Mouse (Mus musculus) hindbrain, embryonic 16.5 days (tissue): ENCODE results near the gene Kcnip4. TPM values are rescaled to one million over a fixed set of nuclear protein-coding genes. Genes with fewer than 3 reads are reported as not detected.

Experiments
- ATAC-seq: fragments of 200-750 bp; cut with Nextera tagmentation; 2 replicates; pipeline ENCODE4 v1.8.0; 2017; ENCODE audit warnings: moderate TSS enrichment, moderate library complexity
- H3K27ac ChIP-seq: fragments of 300-500 bp; sonication (generic); 2 replicates; pipeline ENCODE4 v1.5.1; 2014; ENCODE audit warnings: low read depth, mild to moderate bottlenecking, control low read depth, low read length, moderate library complexity
- H3K27me3 ChIP-seq: fragments of 300-500 bp; sonication (generic); replicated peaks from 2 replicates; pipeline ENCODE4 v1.6.1; 2014; ENCODE audit warnings: low read length; ENCODE audit not compliant: control insufficient read depth, insufficient read depth
- H3K36me3 ChIP-seq: fragments of 300-500 bp; sonication (generic); 2 replicates; pipeline ENCODE4 v1.6.1; 2014; ENCODE audit warnings: mild to moderate bottlenecking, low read length, moderate library complexity, mixed read lengths; ENCODE audit not compliant: control insufficient read depth, insufficient read depth
- H3K4me1 ChIP-seq: fragments of 300-500 bp; sonication (generic); 2 replicates; pipeline ENCODE4 v1.6.1; 2014; ENCODE audit warnings: low read depth, low read length; ENCODE audit not compliant: control insufficient read depth, insufficient read depth
- H3K4me2 ChIP-seq: fragments of 300-500 bp; sonication (generic); 2 replicates; pipeline ENCODE4 v1.6.1; 2014; ENCODE audit warnings: mild to moderate bottlenecking, low read length, control low read depth, moderate library complexity
- H3K4me3 ChIP-seq: fragments of 300-500 bp; sonication (generic); 2 replicates; pipeline ENCODE4 v1.5.1; 2014; ENCODE audit warnings: mild to moderate bottlenecking, low read length, control low read depth, moderate library complexity
- H3K9ac ChIP-seq: fragments of 300-500 bp; sonication (generic); 2 replicates; pipeline ENCODE4 v1.6.1; 2014; ENCODE audit warnings: low read depth, mild to moderate bottlenecking, control low read depth, low read length, moderate library complexity
- H3K9me3 ChIP-seq: fragments of 300-500 bp; sonication (generic); 2 replicates; pipeline ENCODE4 v1.6.1; 2014; ENCODE audit warnings: mild to moderate bottlenecking, low read length, moderate library complexity; ENCODE audit not compliant: control insufficient read depth
- WGBS: fragments of 180-500 bp; shearing (Covaris S2); extraction: QIAGEN DNeasy Blood & Tissue Kit; methylation state at CpG from one replicate; pipeline ENCODE4 v1.1.7; 2014; 5-methylcytosine and 5-hydroxymethylcytosine counted together
- polyA plus RNA-seq: library from polyadenylated mRNA; unstranded; fragments of >200 nt; fragmentation: Nextera tagmentation; extraction: Ambion mirVana; gene quantifications from 2 replicates; pipeline ENCODE4 v1.2.1, GENCODE M21; 2015

Gene Kcnip4
- polyA plus RNA-seq, 1 experiment from 2014 or later: 23.5 TPM

GRCm38 (mm10) chr5:48890216-48890615, 634.5 kb downstream of the Kcnip4 start:
- Histone ChIP-seq H3K4me3 (peak overlapping the region; percentile 43), H3K4me2 (peak overlapping the region; percentile 67), H3K27ac (no peak overlapping the region), H3K9me3 (no peaks in the 10 kb centered on the region), H3K9ac (peak overlapping the region; percentile 33), H3K27me3 (no peaks in the 10 kb centered on the region), H3K4me1 (no peaks in the 10 kb centered on the region; the same call in 1 of the 2 replicates), H3K36me3 (no peaks in the 10 kb centered on the region)
- ATAC-seq: no peak
- 62% methylated on average over 8 of the region's 8 CpGs for WGBS

- peak; percentile 92 for ATAC-seq
- no peak overlapping the region for H3K27ac ChIP-seq
- H3K36me3 ChIP-seq: no peaks in the 10 kb centered on the region
- peak overlapping the region; percentile 67 for H3K4me2 ChIP-seq
- WGBS: 6% methylated on average over 18 of the region's 18 CpGs
- H3K9me3 ChIP-seq: no peaks in the 10 kb centered on the region
- no peaks in the 10 kb centered on the region; the same call in 1 of the 2 replicates for H3K4me1 ChIP-seq
- H3K4me3 ChIP-seq: peak overlapping the region; percentile 43
- H3K9ac ChIP-seq: peak overlapping the region; percentile 33
- H3K27me3 ChIP-seq: no peaks in the 10 kb centered on the region
Measured at GRCm38 (mm10) chr5:48889395-48890194, 635.1 kb downstream of the Kcnip4 start.

DNA sequence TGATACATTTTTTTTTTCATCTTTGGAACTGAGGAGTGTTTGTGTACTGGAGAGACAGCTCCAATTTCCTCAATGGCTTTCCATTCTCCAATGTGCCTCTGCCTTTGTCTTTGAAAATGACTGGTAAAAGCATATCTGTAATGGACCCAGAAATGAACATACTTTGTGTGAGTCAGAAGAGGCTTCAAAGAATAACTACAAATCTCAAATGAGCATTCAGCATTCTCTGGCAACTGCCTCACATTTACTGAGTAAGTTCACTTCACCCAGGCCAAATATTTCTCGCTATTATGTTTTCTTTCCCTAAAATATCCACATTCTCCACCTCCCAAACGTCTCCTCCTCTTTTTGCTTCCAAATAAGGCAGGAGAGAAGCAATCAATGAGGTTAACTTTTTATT, 646.6 kb downstream of the Kcnip4 start:
- Histone ChIP-seq H3K36me3 (no peaks in the 10 kb centered on the region), H3K4me2 (no peak overlapping the region), H3K27me3 (no peaks in the 10 kb centered on the region), H3K4me1 (no peaks in the 10 kb centered on the region), H3K9ac (no peak overlapping the region), H3K4me3 (no peak overlapping the region), H3K9me3 (no peaks in the 10 kb centered on the region), H3K27ac (no peak overlapping the region)
- ATAC-seq: no peak
- 70% methylated on average over 2 of the region's 2 CpGs for WGBS

GRCm38 (mm10) chr5:48864268-48864967, 660.3 kb downstream of the Kcnip4 start:
- Histone ChIP-seq H3K27ac (no peak overlapping the region), H3K4me2 (no peak overlapping the region), H3K9me3 (no peaks in the 10 kb centered on the region), H3K36me3 (no peaks in the 10 kb centered on the region), H3K9ac (no peak overlapping the region), H3K4me3 (no peak overlapping the region), H3K27me3 (no peaks in the 10 kb centered on the region), H3K4me1 (no peaks in the 10 kb centered on the region)
- 62% methylated on average over 3 of the region's 3 CpGs for WGBS
- no peak for ATAC-seq

GRCm38 (mm10) chr5:48840971-48841370, 683.7 kb downstream of the Kcnip4 start:
- H3K36me3 ChIP-seq: no peaks in the 10 kb centered on the region
- H3K4me1 ChIP-seq: no peaks in the 10 kb centered on the region
- no peaks in the 10 kb centered on the region for H3K27me3 ChIP-seq
- no peak overlapping the region for H3K4me3 ChIP-seq
- H3K9ac ChIP-seq: no peak overlapping the region
- H3K4me2 ChIP-seq: no peak overlapping the region
- no peak overlapping the region for H3K27ac ChIP-seq
- ATAC-seq: no peak
- no peaks in the 10 kb centered on the region for H3K9me3 ChIP-seq
- 39% methylated on average over 2 of the region's 2 CpGs for WGBS

DNA sequence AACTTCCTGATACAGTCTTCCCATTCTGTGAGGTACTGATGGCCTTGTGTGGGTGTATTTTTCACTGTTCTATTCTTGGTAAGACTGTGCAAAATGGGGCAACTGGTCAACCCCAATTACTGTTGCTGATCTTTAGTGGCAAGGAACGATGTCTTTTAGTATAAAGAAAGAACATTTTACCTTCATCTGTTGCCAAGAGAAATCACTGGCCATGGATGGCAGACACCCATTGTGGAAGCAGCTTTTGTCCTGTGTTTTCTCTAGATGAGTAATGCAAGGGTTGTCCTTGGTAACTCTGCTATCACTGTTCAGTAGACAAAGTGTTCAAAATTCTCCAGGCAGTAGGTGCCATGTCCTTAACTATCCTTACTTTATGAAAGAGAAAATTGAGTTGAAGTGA, 729.2 kb downstream of the Kcnip4 start:
- H3K27ac ChIP-seq: no peak overlapping the region
- no peak for ATAC-seq
- 68% methylated on average over 1 of the region's 1 CpGs for WGBS
- H3K9ac ChIP-seq: no peak overlapping the region
- H3K4me2 ChIP-seq: no peak overlapping the region
- no peaks in the 10 kb centered on the region for H3K4me1 ChIP-seq
- H3K27me3 ChIP-seq: no peaks in the 10 kb centered on the region
- no peaks in the 10 kb centered on the region for H3K36me3 ChIP-seq
- no peak overlapping the region for H3K4me3 ChIP-seq
- H3K9me3 ChIP-seq: 0 out of 2 replicates have a peak, but pooled peaks cover 2% of the 10 kb centered on the region

- ATAC-seq: 0 out of 2 replicates have a peak, but pooled peaks have one; percentile 34
- WGBS: 46% methylated on average over 1 of the region's 1 CpGs
Measured at GRCm38 (mm10) chr5:48779376-48779775, 745.3 kb downstream of the Kcnip4 start.

GRCm38 (mm10) chr5:48748613-48749012, 776.1 kb downstream of the Kcnip4 start:
- Histone ChIP-seq H3K4me1 (no peaks in the 10 kb centered on the region), H3K4me2 (no peak overlapping the region), H3K27ac (no peak overlapping the region), H3K4me3 (no peak overlapping the region), H3K9me3 (no peaks in the 10 kb centered on the region), H3K36me3 (no peaks in the 10 kb centered on the region), H3K9ac (no peak overlapping the region), H3K27me3 (no peaks in the 10 kb centered on the region)
- no peak for ATAC-seq

More at GRCm38 (mm10) chr5:48779376-48779775, 745.3 kb downstream of the Kcnip4 start:
- Histone ChIP-seq H3K4me2 (no peak overlapping the region), H3K9me3 (no peaks in the 10 kb centered on the region), H3K36me3 (no peaks in the 10 kb centered on the region), H3K27ac (no peak overlapping the region), H3K9ac (no peak overlapping the region), H3K4me1 (no peaks in the 10 kb centered on the region), H3K27me3 (no peaks in the 10 kb centered on the region), H3K4me3 (no peak overlapping the region)

DNA sequence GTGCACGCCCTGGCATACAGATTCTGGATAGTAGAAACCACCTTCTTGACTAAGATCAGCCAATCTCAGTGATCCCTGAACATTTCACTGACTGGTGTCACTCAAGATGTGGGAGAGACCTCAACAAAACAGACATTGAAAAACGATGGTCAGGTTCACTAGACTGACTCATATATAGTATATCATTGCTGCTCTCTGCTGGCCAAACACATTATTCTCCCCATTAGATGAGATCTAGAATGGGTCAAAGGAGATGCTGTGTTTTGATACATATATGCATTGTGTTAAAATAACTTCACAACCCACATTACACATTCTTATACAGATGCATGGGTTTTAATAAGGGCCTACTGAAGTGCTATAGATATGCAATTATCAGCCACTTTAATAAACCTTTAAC, 787.1 kb downstream of the Kcnip4 start:
- H3K4me2 ChIP-seq: no peak overlapping the region
- no peaks in the 10 kb centered on the region for H3K4me1 ChIP-seq
- H3K36me3 ChIP-seq: no peaks in the 10 kb centered on the region
- no peak overlapping the region for H3K27ac ChIP-seq
- H3K27me3 ChIP-seq: no peaks in the 10 kb centered on the region
- no peak overlapping the region for H3K4me3 ChIP-seq
- H3K9me3 ChIP-seq: no peaks in the 10 kb centered on the region
- ATAC-seq: no peak
- WGBS: 57% methylated on average over 2 of the region's 2 CpGs
- H3K9ac ChIP-seq: no peak overlapping the region
